Mouse (Mus musculus) limb, embryonic 13.5 days (tissue): ENCODE data around the gene Sdhc. TPM values are rescaled to one million over a fixed set of nuclear protein-coding genes. Genes with fewer than 3 reads are reported as not detected.
A peak's percentile ranks its signal among the peaks of the same experiment; 100 is the strongest.

ENCODE experiments used
- ATAC-seq: fragments of 200-750 bp; cut with Nextera tagmentation; 2 replicates; pipeline ENCODE4 v1.8.0; 2017; ENCODE audit warnings: low read depth, moderate number of reproducible peaks, moderate TSS enrichment; ENCODE audit not compliant: low FRiP score
- H3K27ac ChIP-seq: fragments of 300-500 bp; sonication (generic); 2 replicates; pipeline ENCODE4 v1.5.1; 2015; ENCODE audit warnings: inconsistent platforms, mild to moderate bottlenecking, moderate library complexity
- H3K27me3 ChIP-seq: fragments of 300-500 bp; sonication (generic); 2 replicates; pipeline ENCODE4 v1.6.1; 2015; ENCODE audit warnings: mild to moderate bottlenecking, inconsistent platforms
- H3K36me3 ChIP-seq: fragments of 300-500 bp; sonication (generic); 2 replicates; pipeline ENCODE4 v1.6.1; 2015; ENCODE audit warnings: inconsistent platforms, mild to moderate bottlenecking, moderate library complexity
- H3K4me1 ChIP-seq: fragments of 300-500 bp; sonication (generic); 2 replicates; pipeline ENCODE4 v1.6.1; 2015; ENCODE audit warnings: inconsistent platforms
- H3K4me2 ChIP-seq: fragments of 300-500 bp; sonication (generic); replicated peaks from 2 replicates; pipeline ENCODE4 v1.6.1; 2015; ENCODE audit warnings: inconsistent platforms, mild to moderate bottlenecking, moderate library complexity
- H3K4me3 ChIP-seq: fragments of 300-500 bp; sonication (generic); 2 replicates; pipeline ENCODE4 v1.5.1; 2015; ENCODE audit warnings: moderate library complexity, mild to moderate bottlenecking, inconsistent platforms
- H3K9ac ChIP-seq: fragments of 300-500 bp; sonication (generic); 2 replicates; pipeline ENCODE4 v1.6.1; 2015; ENCODE audit warnings: mild to moderate bottlenecking, inconsistent platforms
- H3K9me3 ChIP-seq: fragments of 300-500 bp; sonication (generic); 2 replicates; pipeline ENCODE4 v1.6.1; 2016; ENCODE audit warnings: inconsistent platforms
- WGBS: fragments of 180-500 bp; shearing (Covaris S2); methylation state at CpG from one replicate; pipeline ENCODE4 v1.1.7; 2015; 5-methylcytosine and 5-hydroxymethylcytosine counted together
- polyA plus RNA-seq: library from polyadenylated mRNA; unstranded; fragments of >200 nt; fragmentation: Nextera tagmentation; extraction: Ambion mirVana; gene quantifications from 2 replicates; pipeline ENCODE4 v1.2.1, GENCODE M21; 2015

Gene Sdhc
- 224 and 236 TPM in 2 replicates for polyA plus RNA-seq

DNA sequence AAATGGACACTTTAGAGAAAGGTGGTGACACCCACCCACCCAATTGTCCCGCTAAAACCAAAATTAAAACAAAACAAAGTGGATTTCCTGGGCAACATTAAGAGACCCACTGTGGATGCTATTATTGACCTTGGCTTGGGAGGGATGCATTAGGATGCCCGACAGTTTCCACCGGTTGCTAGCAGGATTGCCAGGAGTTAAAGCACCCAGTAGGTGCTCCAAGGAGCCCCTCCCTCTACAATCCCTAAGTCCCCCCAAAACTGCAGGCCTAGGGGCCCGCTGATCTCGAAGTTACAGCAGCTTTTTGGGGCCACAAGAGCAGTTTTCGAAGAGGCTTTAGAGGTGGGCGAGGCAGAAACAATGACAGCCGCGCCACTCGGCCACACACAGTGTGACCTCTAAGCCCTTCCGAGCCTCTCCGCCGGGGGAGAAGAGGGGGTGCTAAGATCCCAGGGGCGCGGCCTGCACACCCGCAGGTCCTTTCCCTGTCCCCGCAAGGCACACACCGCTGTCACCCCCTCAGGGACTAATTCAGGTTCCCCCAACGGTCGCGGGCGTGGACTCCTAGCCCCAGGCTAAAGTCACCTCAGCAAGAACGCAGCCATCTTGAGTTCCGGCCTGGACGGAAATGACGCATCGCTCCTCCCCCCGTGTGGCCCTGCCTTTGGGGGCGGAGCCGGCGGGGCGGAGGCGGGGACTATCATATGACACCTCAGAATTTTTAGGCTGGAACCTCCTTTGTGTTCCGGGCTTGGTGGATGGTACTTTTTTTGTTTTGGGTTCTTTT is at the start of gene Sdhc, which contains the start of gene Mpz:
Sdhc (minus strand) TSS at position 630 of the 787 bp plus-strand sequence.
Mpz (plus strand) TSS at position 738 of the 787 bp plus-strand sequence.
- Histone ChIP-seq H3K4me3 (peak within 1 kb of the TSS; percentile 97), H3K27ac (peak within 1 kb of the TSS; percentile 78), H3K27me3 (no peaks in the 10 kb centered on the region), H3K9me3 (no peaks in the 10 kb centered on the region), H3K4me1 (peaks cover 13% of the 10 kb centered on the region), H3K9ac (peak within 1 kb of the TSS; percentile 94), H3K4me2 (peak within 1 kb of the TSS; percentile 89), H3K36me3 (peaks cover 10% of the 10 kb centered on the region)
- under 1% methylated on average over 34 of the region's 34 CpGs for WGBS
- ATAC-seq: peak; percentile 96

- Histone ChIP-seq H3K27me3 (peaks cover 39% of the 10 kb centered on the region), H3K4me2 (no peak overlapping the region), H3K9ac (no peak overlapping the region), H3K4me3 (no peak overlapping the region), H3K4me1 (peaks cover 14% of the 10 kb centered on the region), H3K27ac (no peak overlapping the region), H3K9me3 (no peaks in the 10 kb centered on the region), H3K36me3 (no peaks in the 10 kb centered on the region)
- 67% methylated on average over 1 of the region's 1 CpGs for WGBS
- no peak for ATAC-seq
Measured at GRCm38 (mm10) chr1:171199532-171199931, 49.1 kb upstream of the Sdhc start.

DNA sequence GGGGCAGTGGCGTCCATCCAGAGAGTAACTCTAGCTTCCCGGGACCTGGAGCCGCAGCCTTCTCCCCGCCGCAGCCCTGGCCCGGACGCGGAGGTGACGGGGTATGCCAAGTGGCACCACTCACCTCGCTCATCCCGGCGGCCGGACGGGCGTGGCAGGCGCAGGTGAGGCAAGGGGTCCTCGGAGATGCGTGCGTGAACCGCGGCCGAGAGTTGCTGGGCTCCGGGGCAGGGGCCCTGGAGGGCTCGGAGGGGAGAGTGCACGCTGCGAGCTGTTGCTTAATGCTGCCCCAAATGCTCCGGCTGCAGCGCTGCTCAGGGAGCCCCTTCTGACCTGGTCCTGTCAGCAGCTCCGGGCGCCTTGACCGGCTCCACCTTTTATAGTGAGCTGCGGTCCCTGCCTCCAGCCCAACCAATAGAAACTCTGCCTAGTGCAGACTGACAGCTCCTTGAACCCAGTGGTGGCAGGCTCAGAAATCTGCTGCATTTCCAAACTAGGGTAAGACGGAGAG is 45.5 kb upstream of the Sdhc start, which contains the start of gene Pcp4l1:
Pcp4l1 (minus strand) TSS at position 382 of the 511 bp plus-strand sequence.
- no peak within 1 kb of the TSS for H3K27ac ChIP-seq
- H3K9me3 ChIP-seq: no peaks in the 10 kb centered on the region
- WGBS: 0% methylated on average over 33 of the region's 33 CpGs
- peak within 1 kb of the TSS; percentile 97 for H3K4me2 ChIP-seq
- H3K27me3 ChIP-seq: peaks cover 72% of the 10 kb centered on the region
- peaks cover 29% of the 10 kb centered on the region for H3K4me1 ChIP-seq
- peak within 1 kb of the TSS; percentile 57 for H3K4me3 ChIP-seq
- H3K36me3 ChIP-seq: no peaks in the 10 kb centered on the region
- peak; percentile 78; the same call in 1 of the 2 replicates for ATAC-seq
- peak within 1 kb of the TSS; percentile 64 for H3K9ac ChIP-seq

- peak overlapping the region; percentile 57 for H3K4me3 ChIP-seq
- peaks cover 29% of the 10 kb centered on the region for H3K4me1 ChIP-seq
- no peak overlapping the region for H3K27ac ChIP-seq
- no peaks in the 10 kb centered on the region for H3K36me3 ChIP-seq
- 5% methylated on average over 20 of the region's 20 CpGs for WGBS
- 0 out of 2 replicates have a peak, but pooled peaks have one; percentile 20 for ATAC-seq
- H3K9me3 ChIP-seq: no peaks in the 10 kb centered on the region
- peaks cover 76% of the 10 kb centered on the region for H3K27me3 ChIP-seq
- H3K9ac ChIP-seq: peak overlapping the region; percentile 64
- peak overlapping the region; percentile 97 for H3K4me2 ChIP-seq
Measured at GRCm38 (mm10) chr1:171195046-171195822, 44.8 kb upstream of the Sdhc start.

- 19% methylated on average over 11 of the region's 11 CpGs for WGBS
- Histone ChIP-seq H3K4me3 (no peak overlapping the region), H3K9ac (no peak overlapping the region), H3K36me3 (no peaks in the 10 kb centered on the region), H3K4me2 (no peak overlapping the region; the same call in 1 of the 2 replicates), H3K27me3 (peaks cover 76% of the 10 kb centered on the region), H3K4me1 (peaks cover 36% of the 10 kb centered on the region), H3K27ac (no peak overlapping the region), H3K9me3 (no peaks in the 10 kb centered on the region)
- no peak for ATAC-seq
Measured at GRCm38 (mm10) chr1:171193911-171194830, 43.8 kb upstream of the Sdhc start.

DNA sequence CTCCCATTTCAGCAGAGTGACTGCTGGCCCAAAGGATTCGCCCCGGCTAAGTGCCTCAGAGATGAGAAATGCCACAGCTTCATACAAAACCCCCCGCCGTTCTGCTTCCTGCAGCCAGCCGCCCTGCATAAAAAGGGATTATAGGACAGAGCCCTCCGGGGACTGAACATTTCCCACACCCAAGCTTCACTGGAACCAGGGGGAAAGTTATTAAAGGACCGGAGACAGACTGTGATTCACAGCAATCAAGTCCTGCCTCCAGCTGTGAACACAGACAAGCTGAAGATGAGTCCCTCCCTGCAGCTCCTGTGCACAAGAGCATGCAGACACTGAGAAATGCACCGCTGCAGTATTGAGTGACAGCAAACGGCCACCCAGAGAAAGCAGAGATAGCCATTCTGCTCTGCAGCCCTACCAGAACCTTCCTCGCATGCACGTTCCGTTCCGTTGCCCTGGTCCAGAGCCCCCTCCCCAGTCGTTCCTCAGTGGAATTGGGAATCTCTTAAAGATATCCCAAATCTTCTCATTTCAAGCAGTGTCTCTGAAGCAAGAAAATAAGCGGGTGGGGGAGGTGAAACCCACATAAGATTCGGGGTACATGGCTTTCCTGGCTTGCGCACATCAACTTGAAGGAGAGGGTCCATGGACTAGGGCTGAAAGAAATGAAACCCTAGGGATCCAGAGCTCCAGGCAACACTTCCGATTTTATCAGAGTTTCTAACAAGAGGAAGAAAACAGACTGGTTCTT is 42.9 kb upstream of the Sdhc start:
- ATAC-seq: no peak
- Histone ChIP-seq H3K27me3 (peaks cover 73% of the 10 kb centered on the region), H3K4me2 (peak overlapping the region; percentile 50), H3K9ac (no peak overlapping the region), H3K27ac (no peak overlapping the region), H3K36me3 (no peaks in the 10 kb centered on the region), H3K9me3 (no peaks in the 10 kb centered on the region), H3K4me1 (peaks cover 39% of the 10 kb centered on the region), H3K4me3 (peak overlapping the region; percentile 20)
- 4% methylated on average over 18 of the region's 18 CpGs for WGBS

DNA sequence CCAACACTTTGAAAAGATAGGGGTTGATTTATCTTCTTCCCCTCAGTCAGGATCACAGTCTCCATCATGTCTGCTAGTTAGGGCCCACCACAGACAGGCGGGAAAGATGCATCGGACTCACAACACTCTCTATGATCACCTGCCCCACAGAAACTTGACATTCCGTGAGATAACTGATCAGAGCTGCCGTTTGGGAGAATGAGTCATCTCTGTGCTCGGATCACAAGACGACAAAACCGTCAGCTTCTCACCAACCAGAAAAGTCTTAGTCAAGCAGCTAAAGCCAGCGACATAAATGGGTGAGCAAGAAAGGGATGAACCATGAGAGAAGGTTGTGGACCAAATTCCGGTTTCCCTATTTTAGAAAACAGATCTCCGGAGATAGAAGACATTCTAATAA is 41.9 kb upstream of the Sdhc start:
- no peak overlapping the region for H3K4me2 ChIP-seq
- no peaks in the 10 kb centered on the region for H3K9me3 ChIP-seq
- H3K36me3 ChIP-seq: no peaks in the 10 kb centered on the region
- H3K4me1 ChIP-seq: peaks cover 39% of the 10 kb centered on the region
- no peak overlapping the region for H3K9ac ChIP-seq
- no peak overlapping the region for H3K27ac ChIP-seq
- H3K27me3 ChIP-seq: peaks cover 66% of the 10 kb centered on the region
- WGBS: 48% methylated on average over 10 of the region's 10 CpGs
- no peak for ATAC-seq
- H3K4me3 ChIP-seq: no peak overlapping the region

DNA sequence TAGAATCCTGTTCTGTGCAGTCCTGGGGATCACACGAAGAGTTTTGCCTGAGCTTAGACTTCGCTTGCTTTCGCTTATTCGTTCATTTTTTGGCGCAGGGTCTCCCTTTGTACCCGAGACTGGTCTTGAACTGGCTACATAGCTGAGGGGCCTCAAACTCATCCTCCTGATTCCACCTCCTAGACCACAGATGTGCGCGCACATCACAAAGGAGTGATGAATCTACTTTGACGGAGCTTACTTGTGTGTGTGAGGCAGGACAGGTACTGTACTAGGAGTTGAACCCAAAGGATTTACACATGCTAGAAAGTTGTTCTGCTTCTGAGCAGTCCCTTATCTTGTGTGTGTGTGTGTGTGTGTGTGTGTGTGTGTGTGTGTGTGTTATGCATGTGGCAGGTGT is 40.4 kb upstream of the Sdhc start:
- no peak overlapping the region for H3K9ac ChIP-seq
- H3K27ac ChIP-seq: no peak overlapping the region
- H3K4me3 ChIP-seq: no peak overlapping the region
- 91% methylated on average over 9 of the region's 9 CpGs for WGBS
- H3K4me1 ChIP-seq: peaks cover 34% of the 10 kb centered on the region
- H3K9me3 ChIP-seq: no peaks in the 10 kb centered on the region
- H3K36me3 ChIP-seq: no peaks in the 10 kb centered on the region
- H3K27me3 ChIP-seq: peaks cover 52% of the 10 kb centered on the region
- H3K4me2 ChIP-seq: no peak overlapping the region
- no peak for ATAC-seq

- ATAC-seq: peak; percentile 52; the same call in 1 of the 2 replicates
- peak overlapping the region; percentile 28; the same call in 1 of the 2 replicates for H3K27ac ChIP-seq
- WGBS: 36% methylated on average over 14 of the region's 14 CpGs
- H3K9ac ChIP-seq: no peak overlapping the region
- H3K4me1 ChIP-seq: peaks cover 31% of the 10 kb centered on the region
- no peak overlapping the region for H3K4me3 ChIP-seq
- peak overlapping the region; percentile 25 for H3K4me2 ChIP-seq
- H3K9me3 ChIP-seq: no peaks in the 10 kb centered on the region
- H3K36me3 ChIP-seq: no peaks in the 10 kb centered on the region
- peaks cover 39% of the 10 kb centered on the region for H3K27me3 ChIP-seq
Measured at GRCm38 (mm10) chr1:171189476-171190114, 39.2 kb upstream of the Sdhc start.

- Histone ChIP-seq H3K36me3 (no peaks in the 10 kb centered on the region), H3K9me3 (no peaks in the 10 kb centered on the region), H3K4me3 (no peak overlapping the region), H3K27ac (peak overlapping the region; percentile 28; the same call in 1 of the 2 replicates), H3K4me1 (peaks cover 30% of the 10 kb centered on the region), H3K9ac (no peak overlapping the region), H3K27me3 (peaks cover 34% of the 10 kb centered on the region), H3K4me2 (peak overlapping the region; percentile 25; the same call in 1 of the 2 replicates)
- WGBS: 16% methylated on average over 8 of the region's 8 CpGs
- no peak for ATAC-seq
Measured at GRCm38 (mm10) chr1:171189046-171189445, 38.6 kb upstream of the Sdhc start.
